Mouse (Mus musculus): ENCODE measurements around the gene Flnc. TPM values are rescaled to one million over a fixed set of nuclear protein-coding genes. Genes with fewer than 3 reads are reported as not detected.
"Not testable (repeated sequence)": the region's sequence is repeated elsewhere in the genome, so short reads cannot be mapped to it uniquely, and the experiment has no call there.

Gene Flnc
- polyA plus RNA-seq (2015; fragmentation: Nextera tagmentation; extraction: Ambion mirVana), result 4.2 and 5.1 TPM in 2 replicates

DNA sequence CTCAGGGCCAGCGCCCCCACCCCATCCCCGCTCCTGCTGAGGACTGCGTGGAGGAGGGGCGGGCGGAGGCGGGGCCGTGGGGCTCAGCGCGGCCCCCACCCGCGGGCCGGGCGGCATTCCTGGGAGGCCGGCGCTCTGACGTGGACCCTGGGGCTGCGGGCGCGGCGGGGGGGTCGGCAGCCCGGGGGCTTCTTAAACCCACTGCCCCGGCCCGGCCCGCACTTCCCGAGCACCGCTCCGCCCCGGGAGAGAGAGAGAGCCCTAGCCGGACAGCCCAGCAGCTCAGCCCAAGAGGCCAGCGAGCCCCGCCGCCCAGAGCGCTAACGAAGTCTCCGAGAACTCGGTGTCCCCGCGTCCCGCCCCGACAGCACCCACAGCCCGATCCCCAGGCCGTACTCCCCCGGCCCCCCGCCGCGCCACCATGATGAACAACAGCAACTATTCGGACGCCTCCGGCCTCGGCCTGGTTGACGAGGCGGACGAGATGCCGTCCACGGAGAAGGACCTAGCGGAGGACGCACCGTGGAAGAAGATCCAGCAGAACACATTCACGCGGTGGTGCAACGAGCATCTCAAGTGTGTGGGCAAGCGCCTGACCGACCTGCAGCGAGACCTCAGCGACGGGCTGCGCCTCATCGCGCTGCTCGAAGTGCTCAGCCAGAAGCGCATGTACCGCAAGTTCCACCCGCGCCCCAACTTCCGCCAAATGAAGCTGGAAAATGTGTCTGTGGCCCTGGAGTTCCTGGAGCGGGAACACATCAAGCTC is at the start of gene Flnc:
TSS of gene Flnc (plus strand) at position 219 of the 766 bp plus-strand sequence.
- ATAC-seq (ENCODE audit: low FRiP score, low read depth), result no peak
- Histone ChIP-seq H3K36me3 (no peaks in the 10 kb centered on the region), H3K4me1 (replicated peaks) (peaks cover 49% of the 10 kb centered on the region), H3K4me2 (peak within 1 kb of the TSS; percentile 81), H3K27ac (replicated peaks) (peak within 1 kb of the TSS; percentile 79; the same call in 1 of the 2 replicates), H3K4me3 (peak within 1 kb of the TSS; percentile 44), H3K9me3 (no peaks in the 10 kb centered on the region), H3K27me3 (peaks cover 37% of the 10 kb centered on the region), H3K9ac (peak within 1 kb of the TSS; percentile 49)
- under 1% methylated on average over 65 of the region's 77 CpGs for WGBS

GRCm38 (mm10) chr6:29388052-29388518 is 45.0 kb upstream of the Flnc start, which contains the start of gene Opn1sw:
Gene Opn1sw, minus strand, starts transcription at chr6:29388468.
- ATAC-seq (ENCODE audit: low FRiP score, low read depth), result peak; percentile 61
- H3K4me2 ChIP-seq, result peak within 1 kb of the TSS; percentile 34

DNA sequence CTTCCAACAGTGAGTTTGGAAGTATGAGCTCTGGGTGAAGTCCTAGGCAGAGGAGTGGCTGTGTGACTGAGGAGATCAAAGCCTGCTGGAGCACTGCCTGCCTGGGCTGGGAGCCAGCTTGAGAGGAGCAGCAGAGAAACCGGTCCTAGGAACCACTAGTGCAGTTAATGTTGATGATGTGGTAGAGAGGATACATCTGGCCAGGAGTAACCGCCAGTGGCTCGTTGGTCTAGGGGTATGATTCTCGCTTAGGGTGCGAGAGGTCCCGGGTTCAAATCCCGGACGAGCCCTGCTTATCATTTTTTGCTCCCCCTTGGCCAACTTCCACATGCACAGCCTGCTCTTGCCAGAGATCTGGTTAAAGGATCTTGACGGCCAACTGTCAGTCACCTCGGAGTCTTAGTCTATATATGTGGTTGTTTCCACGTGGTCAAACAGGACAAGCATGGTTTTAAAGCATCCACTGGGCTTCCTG is 44.4 kb upstream of the Flnc start:
- Histone ChIP-seq H3K4me1 (replicated peaks) (peaks cover 13% of the 10 kb centered on the region; the same call in 1 of the 2 replicates), H3K27ac (replicated peaks) (no peak overlapping the region; the same call in 1 of the 2 replicates), H3K27me3 (no peaks in the 10 kb centered on the region), H3K9me3 (no peaks in the 10 kb centered on the region), H3K4me3 (no peak overlapping the region), H3K4me2 (peak overlapping the region; percentile 34), H3K9ac (no peak overlapping the region), H3K36me3 (no peaks in the 10 kb centered on the region)
- WGBS, result 16% methylated on average over 11 of the region's 11 CpGs
- ATAC-seq (ENCODE audit: low FRiP score, low read depth), result peak; percentile 88

More at GRCm38 (mm10) chr6:29388052-29388518, 45.0 kb upstream of the Flnc start, which contains the start of gene Opn1sw:
- no peak within 1 kb of the TSS; the same call in 1 of the 2 replicates for H3K27ac ChIP-seq (replicated peaks)
- H3K4me1 ChIP-seq (replicated peaks), result peaks cover 13% of the 10 kb centered on the region; the same call in 1 of the 2 replicates
- no peak within 1 kb of the TSS for H3K9ac ChIP-seq
- 6% methylated on average over 12 of the region's 12 CpGs for WGBS
- H3K4me3 ChIP-seq, result 0 out of 2 replicates have a peak within 1 kb of the TSS, but pooled peaks have one; percentile 14
- H3K36me3 ChIP-seq, result no peaks in the 10 kb centered on the region
- H3K9me3 ChIP-seq, result no peaks in the 10 kb centered on the region
- H3K27me3 ChIP-seq, result no peaks in the 10 kb centered on the region

- WGBS, result 57% methylated on average over 9 of the region's 9 CpGs
- Histone ChIP-seq H3K4me1 (replicated peaks) (peaks cover 13% of the 10 kb centered on the region; the same call in 1 of the 2 replicates), H3K27ac (replicated peaks) (no peak overlapping the region), H3K36me3 (no peaks in the 10 kb centered on the region), H3K27me3 (peaks cover 1% of the 10 kb centered on the region; the same call in 1 of the 2 replicates), H3K9ac (no peak overlapping the region), H3K9me3 (no peaks in the 10 kb centered on the region), H3K4me3 (no peak overlapping the region), H3K4me2 (no peak overlapping the region)
- no peak for ATAC-seq (ENCODE audit: low FRiP score, low read depth)
Observed at GRCm38 (mm10) chr6:29389425-29389824, 43.6 kb upstream of the Flnc start.

- H3K4me1 ChIP-seq (replicated peaks), result peaks cover 16% of the 10 kb centered on the region
- H3K36me3 ChIP-seq; ATAC-seq (ENCODE audit: low FRiP score, low read depth); H3K9ac ChIP-seq; H3K9me3 ChIP-seq; H3K27ac ChIP-seq (replicated peaks); H3K27me3 ChIP-seq; H3K4me3 ChIP-seq; H3K4me2 ChIP-seq: not testable (repeated sequence)
- 83% methylated on average over 1 of the region's 1 CpGs for WGBS
Observed at GRCm38 (mm10) chr6:29390500-29390899, 42.6 kb upstream of the Flnc start.

GRCm38 (mm10) chr6:29391241-29391640 is 41.8 kb upstream of the Flnc start:
- not testable (repeated sequence) for H3K36me3 ChIP-seq; H3K27me3 ChIP-seq; H3K9ac ChIP-seq; ATAC-seq (ENCODE audit: low FRiP score, low read depth); H3K9me3 ChIP-seq; H3K27ac ChIP-seq (replicated peaks); H3K4me2 ChIP-seq; H3K4me3 ChIP-seq
- peaks cover 21% of the 10 kb centered on the region for H3K4me1 ChIP-seq (replicated peaks)
- 77% methylated on average over 8 of the region's 8 CpGs for WGBS

GRCm38 (mm10) chr6:29391802-29392201 is 41.3 kb upstream of the Flnc start:
- no peak overlapping the region for H3K4me3 ChIP-seq
- no peak overlapping the region for H3K27ac ChIP-seq (replicated peaks)
- no peak overlapping the region for H3K9ac ChIP-seq
- no peak for ATAC-seq (ENCODE audit: low FRiP score, low read depth)
- peaks cover 3% of the 10 kb centered on the region; the same call in 1 of the 2 replicates for H3K27me3 ChIP-seq
- no peaks in the 10 kb centered on the region for H3K36me3 ChIP-seq
- 71% methylated on average over 4 of the region's 4 CpGs for WGBS
- H3K9me3 ChIP-seq, result no peaks in the 10 kb centered on the region
- no peak overlapping the region for H3K4me2 ChIP-seq
- H3K4me1 ChIP-seq (replicated peaks), result peaks cover 21% of the 10 kb centered on the region

DNA sequence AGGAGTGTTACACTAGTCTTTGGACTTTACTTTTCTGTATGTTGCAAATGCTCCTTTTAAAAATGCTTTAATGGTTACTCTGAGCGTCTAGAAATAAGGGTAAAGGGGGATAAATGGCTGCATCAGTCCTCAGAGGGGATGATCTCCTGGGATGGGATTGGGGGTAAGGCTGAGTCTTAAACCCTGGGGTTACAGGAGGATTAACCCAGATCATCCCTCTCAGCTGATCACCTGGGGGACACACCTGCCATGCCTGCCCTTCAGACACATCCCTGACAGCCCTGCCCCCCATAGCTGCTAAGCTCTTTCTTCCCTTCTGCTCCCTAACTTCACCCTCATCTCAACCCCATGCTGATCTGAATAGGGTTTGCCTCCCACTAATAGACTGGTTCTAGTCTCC is 38.8 kb upstream of the Flnc start:
- H3K4me1 ChIP-seq (replicated peaks), result peaks cover 17% of the 10 kb centered on the region
- no peak overlapping the region for H3K9ac ChIP-seq
- H3K4me3 ChIP-seq, result no peak overlapping the region
- no peak overlapping the region for H3K4me2 ChIP-seq
- no peaks in the 10 kb centered on the region for H3K9me3 ChIP-seq
- H3K36me3 ChIP-seq, result no peaks in the 10 kb centered on the region
- no peak overlapping the region for H3K27ac ChIP-seq (replicated peaks)
- ATAC-seq (ENCODE audit: low FRiP score, low read depth), result no peak
- H3K27me3 ChIP-seq, result peaks cover 3% of the 10 kb centered on the region; the same call in 1 of the 2 replicates
- WGBS, result 60% methylated on average over 1 of the region's 1 CpGs

DNA sequence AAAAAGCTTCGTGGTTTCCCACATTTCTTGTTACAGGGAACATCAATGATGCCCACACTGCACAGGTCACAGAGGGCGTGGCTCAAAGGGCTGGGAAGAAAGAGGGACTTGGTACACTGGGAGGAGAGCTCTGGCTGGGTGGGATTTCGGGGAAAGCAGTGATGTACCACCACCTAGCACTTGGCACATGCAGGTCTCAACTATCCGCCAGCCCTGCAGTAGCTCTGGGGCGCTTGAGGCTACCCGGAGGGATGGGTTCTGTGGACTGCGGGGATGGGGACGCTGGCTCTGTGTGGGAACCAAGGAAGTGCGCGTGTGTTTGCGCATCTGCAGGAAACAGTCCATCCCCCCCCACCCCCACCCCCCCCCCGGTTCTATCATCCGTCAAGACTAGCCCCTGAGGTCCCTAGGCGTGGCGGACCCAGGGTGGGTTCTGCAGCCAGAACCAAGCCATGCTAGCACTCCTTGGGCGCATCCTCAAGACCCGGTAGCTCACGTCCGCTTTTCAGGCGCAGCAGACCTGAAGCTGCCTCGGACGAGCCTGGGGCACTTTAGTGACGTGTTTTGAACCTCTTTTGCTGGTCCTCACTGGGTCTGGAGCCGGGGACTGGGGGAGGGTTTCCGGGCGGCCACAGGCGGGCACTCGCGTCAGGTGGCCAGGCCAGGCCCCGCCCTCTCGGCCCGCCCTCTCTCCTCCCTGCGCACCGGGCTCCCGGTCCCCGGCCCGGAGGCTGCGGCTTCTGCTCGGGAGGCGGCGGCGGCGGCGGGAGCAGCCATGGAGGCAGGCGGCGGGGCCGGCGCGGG is 36.9 kb upstream of the Flnc start, which contains the start of gene Ccdc136:
TSS of gene Ccdc136 (plus strand) at position 400 of the 804 bp plus-strand sequence.
- Histone ChIP-seq H3K27ac (replicated peaks) (peak within 1 kb of the TSS; percentile 77), H3K4me3 (peak within 1 kb of the TSS; percentile 63), H3K9ac (peak within 1 kb of the TSS; percentile 56), H3K27me3 (peaks cover 3% of the 10 kb centered on the region; the same call in 1 of the 2 replicates), H3K36me3 (no peaks in the 10 kb centered on the region), H3K4me1 (replicated peaks) (peaks cover 17% of the 10 kb centered on the region), H3K9me3 (no peaks in the 10 kb centered on the region), H3K4me2 (peak within 1 kb of the TSS; percentile 91)
- peak; percentile 93 for ATAC-seq (ENCODE audit: low FRiP score, low read depth)
- under 1% methylated on average over 37 of the region's 49 CpGs for WGBS

- H3K27ac ChIP-seq (replicated peaks), result peak overlapping the region; percentile 77
- H3K4me1 ChIP-seq (replicated peaks), result peaks cover 17% of the 10 kb centered on the region
- peak overlapping the region; percentile 63 for H3K4me3 ChIP-seq
- no peaks in the 10 kb centered on the region for H3K36me3 ChIP-seq
- peak overlapping the region; percentile 56 for H3K9ac ChIP-seq
- peak; percentile 77 for ATAC-seq (ENCODE audit: low FRiP score, low read depth)
- H3K9me3 ChIP-seq, result no peaks in the 10 kb centered on the region
- WGBS, result 3% methylated on average over 24 of the region's 24 CpGs
- H3K27me3 ChIP-seq, result peaks cover 3% of the 10 kb centered on the region; the same call in 1 of the 2 replicates
- peak overlapping the region; percentile 91 for H3K4me2 ChIP-seq
Observed at GRCm38 (mm10) chr6:29396714-29397540, 36.1 kb upstream of the Flnc start.

DNA sequence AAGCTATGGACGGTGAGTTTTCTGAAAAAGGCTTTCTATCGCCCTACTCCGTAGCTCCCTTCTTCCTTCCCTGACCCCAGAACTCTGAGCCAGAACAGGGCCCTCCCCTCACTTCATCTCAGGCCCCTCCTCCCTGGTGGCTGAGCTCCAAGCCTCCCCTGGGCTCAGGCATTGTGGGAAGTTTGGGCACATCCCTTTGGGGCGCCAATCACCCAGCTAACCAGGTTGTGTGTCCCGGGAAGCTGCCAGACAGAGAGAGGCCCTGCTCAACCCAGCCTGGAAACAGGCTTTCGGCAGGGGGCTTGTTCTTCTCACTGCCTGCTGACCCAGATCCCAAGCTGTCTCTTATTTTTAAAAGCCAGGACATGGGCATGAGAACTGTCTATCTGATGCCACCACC is 35.5 kb upstream of the Flnc start:
- peak; percentile 23; the same call in 1 of the 2 replicates for ATAC-seq (ENCODE audit: low FRiP score, low read depth)
- peak overlapping the region; percentile 77 for H3K27ac ChIP-seq (replicated peaks)
- no peaks in the 10 kb centered on the region for H3K36me3 ChIP-seq
- H3K4me2 ChIP-seq, result peak overlapping the region; percentile 91
- H3K4me1 ChIP-seq (replicated peaks), result peaks cover 17% of the 10 kb centered on the region
- H3K27me3 ChIP-seq, result peaks cover 3% of the 10 kb centered on the region; the same call in 1 of the 2 replicates
- H3K4me3 ChIP-seq, result peak overlapping the region; percentile 63
- peak overlapping the region; percentile 56 for H3K9ac ChIP-seq
- WGBS, result 6% methylated on average over 6 of the region's 6 CpGs
- H3K9me3 ChIP-seq, result no peaks in the 10 kb centered on the region

Data from hindbrain, embryonic 15.5 days (tissue).